ENCODE assay signal across 15 mouse cellular contexts in the genomic region with DNA sequence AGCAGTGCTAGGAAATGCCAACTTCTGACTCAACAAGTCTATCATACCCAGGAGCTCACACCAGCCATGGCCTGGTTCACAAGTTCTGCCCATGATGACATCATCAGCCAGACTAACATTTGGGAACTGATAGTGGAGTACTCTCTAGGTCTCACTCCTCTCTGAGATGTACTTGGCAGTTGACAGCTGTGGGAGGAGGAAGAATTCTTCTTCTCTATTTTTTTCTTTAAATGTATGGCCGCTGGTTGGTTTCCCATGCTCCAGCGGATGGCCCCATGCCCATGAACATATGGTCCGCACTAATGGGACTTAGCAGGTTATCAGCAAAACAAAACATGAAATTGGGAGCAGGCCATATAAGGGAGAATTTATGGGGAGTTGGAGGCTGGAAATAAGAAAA.
DNase-seq lines count a peak whose midpoint lies in the region; ATAC-seq lines count a peak whose summit lies in the region.
"Had no signal": no experiment of that assay in that cellular context is flagged by ENCODE, and none has a peak within 500 bp of the region (broad histone marks: within the 10 kb centered on the region; RNA-seq: fewer than 3 reads in every experiment).

No protein-coding gene starts in this region.

- 0 out of 2 replicates have a peak, but pooled peaks have one; percentile 55 for ATAC-seq in forebrain, embryonic 16.5 days
- no peak for ATAC-seq in forebrain, embryonic 11.5 days (replicated peaks; ENCODE audit: low FRiP score)
- no peak for ATAC-seq in kidney, embryonic 15.5 days (replicated peaks; ENCODE audit: low FRiP score)

- H3K9me3 ChIP-seq in forebrain, embryonic 16.5 days (ENCODE audit: control insufficient read depth, low read length): no peaks in the 10 kb centered on the region
- H3K9me3 ChIP-seq in forebrain, embryonic 11.5 days (ENCODE audit: control insufficient read depth, low read length): no peaks in the 10 kb centered on the region
- no peaks in the 10 kb centered on the region for H3K9me3 ChIP-seq in kidney, embryonic 15.5 days (replicated peaks)
- H3K9me3 ChIP-seq: embryonic facial prominence, embryonic 13.5 days; G1E; hindbrain, embryonic 12.5 days had no signal

- no peaks in the 10 kb centered on the region for H3K4me1 ChIP-seq in forebrain, embryonic 16.5 days (replicated peaks; ENCODE audit: control insufficient read depth, insufficient read depth, low read length)
- no peaks in the 10 kb centered on the region for H3K4me1 ChIP-seq in forebrain, embryonic 11.5 days (replicated peaks; ENCODE audit: control insufficient read depth, insufficient read depth, low read length)
- H3K4me1 ChIP-seq in kidney, embryonic 15.5 days: no peaks in the 10 kb centered on the region
- H3K4me1 ChIP-seq: embryonic facial prominence, embryonic 13.5 days; hindbrain, embryonic 12.5 days had no signal

- no peak overlapping the region for H3K27ac ChIP-seq in forebrain, embryonic 16.5 days (ENCODE audit: low read length)
- no peak overlapping the region for H3K27ac ChIP-seq in forebrain, embryonic 11.5 days (ENCODE audit: low read depth, low read length)
- H3K27ac ChIP-seq in kidney, embryonic 15.5 days: 0 out of 2 replicates have a peak overlapping the region, but pooled peaks have one; percentile 4
- H3K27ac ChIP-seq: embryonic facial prominence, embryonic 13.5 days; hindbrain, embryonic 12.5 days had no signal

- no peaks in the 10 kb centered on the region for H3K27me3 ChIP-seq in forebrain, embryonic 16.5 days (replicated peaks; ENCODE audit: control insufficient read depth, insufficient read depth, low read length)
- no peaks in the 10 kb centered on the region for H3K27me3 ChIP-seq in forebrain, embryonic 11.5 days (ENCODE audit: control insufficient read depth, insufficient read depth, low read length)
- H3K27me3 ChIP-seq in kidney, embryonic 15.5 days: no peaks in the 10 kb centered on the region
- H3K27me3 ChIP-seq: embryonic facial prominence, embryonic 13.5 days; hindbrain, embryonic 12.5 days had no signal

- no peak overlapping the region for H3K9ac ChIP-seq in forebrain, embryonic 16.5 days (replicated peaks; ENCODE audit: low read depth, low read length)
- H3K9ac ChIP-seq in forebrain, embryonic 11.5 days (ENCODE audit: low read length): no peak overlapping the region
- no peak overlapping the region for H3K9ac ChIP-seq in kidney, embryonic 15.5 days
- H3K9ac ChIP-seq: embryonic facial prominence, embryonic 13.5 days; hindbrain, embryonic 12.5 days had no signal

- no peaks in the 10 kb centered on the region for H3K36me3 ChIP-seq in forebrain, embryonic 16.5 days (ENCODE audit: control insufficient read depth, insufficient read depth)
- H3K36me3 ChIP-seq in forebrain, embryonic 11.5 days (ENCODE audit: control insufficient read depth, insufficient read depth, low read length): no peaks in the 10 kb centered on the region
- no peaks in the 10 kb centered on the region for H3K36me3 ChIP-seq in kidney, embryonic 15.5 days
- H3K36me3 ChIP-seq: embryonic facial prominence, embryonic 13.5 days; G1E; hindbrain, embryonic 12.5 days had no signal

- no peak for DNase-seq in forebrain, embryonic 11.5 days (ENCODE audit: low spot score)
- DNase-seq in kidney, postnatal 36 days: no peak
- DNase-seq in brain, adult 2 months (ENCODE audit: low read depth, low spot score): peak; percentile 49
- peak; percentile 48 for DNase-seq in cerebellum, adult 9-10 months
- no peak for DNase-seq in urinary bladder, postnatal 25 days (ENCODE audit: low spot score)
- DNase-seq: adrenal gland, postnatal 10 days; kidney, adult 11 months; lung, postnatal 10 days; retina, postnatal 1 day; spleen, adult 18-20 months had no signal

- 79% methylated on average over 3 of the region's 3 CpGs for WGBS in forebrain, embryonic 16.5 days
- WGBS in forebrain, embryonic 11.5 days: 93% methylated on average over 3 of the region's 3 CpGs
- 78% methylated on average over 3 of the region's 3 CpGs for WGBS in kidney, embryonic 15.5 days

- H3K4me3 ChIP-seq in forebrain, embryonic 16.5 days (replicated peaks; ENCODE audit: low read length): no peak overlapping the region
- no peak overlapping the region for H3K4me3 ChIP-seq in forebrain, embryonic 11.5 days (ENCODE audit: low read depth, low read length)
- no peak overlapping the region for H3K4me3 ChIP-seq in kidney, embryonic 15.5 days (replicated peaks)
- H3K4me3 ChIP-seq: embryonic facial prominence, embryonic 13.5 days; hindbrain, embryonic 12.5 days had no signal

- H3K4me2 ChIP-seq in forebrain, embryonic 16.5 days (ENCODE audit: low read length): no peak overlapping the region
- no peak overlapping the region for H3K4me2 ChIP-seq in forebrain, embryonic 11.5 days (ENCODE audit: low read depth, low read length, severe bottlenecking)
- no peak overlapping the region for H3K4me2 ChIP-seq in kidney, embryonic 15.5 days
- H3K4me2 ChIP-seq: embryonic facial prominence, embryonic 13.5 days; hindbrain, embryonic 12.5 days had no signal

Comparison
In these comparisons a context has a peak if more than half of its experiments do, and no peak if none do; other contexts are left out.
1. DNase-seq: peak in brain, adult 2 months (single experiment) and cerebellum, adult 9-10 months (single experiment); none in forebrain, embryonic 11.5 days (single experiment), kidney, postnatal 36 days (0 of 2) and urinary bladder, postnatal 25 days (single experiment).